Mouse (Mus musculus): Measurements from ENCODE around the gene Slc22a17. TPM values are rescaled to one million over a fixed set of nuclear protein-coding genes. Genes with fewer than 3 reads are reported as not detected.

Gene Slc22a17
- polyA plus RNA-seq, 1 experiment from 2014 or later, result 34.1 TPM

GRCm38 (mm10) chr14:54868026-54868425 is 44.9 kb downstream of the Slc22a17 start:
- WGBS, result 78% methylated on average over 4 of the region's 4 CpGs
- no peaks in the 10 kb centered on the region for H3K36me3 ChIP-seq
- H3K4me3 ChIP-seq, result no peak overlapping the region
- H3K9me3 ChIP-seq, result no peaks in the 10 kb centered on the region
- H3K27ac ChIP-seq, result no peak overlapping the region
- ATAC-seq (ENCODE audit: borderline replicate concordance, extremely low read depth, low FRiP score, low TSS enrichment), result no peak
- no peaks in the 10 kb centered on the region for H3K4me1 ChIP-seq
- H3K9ac ChIP-seq, result no peak overlapping the region
- no peak overlapping the region for H3K4me2 ChIP-seq
- no peaks in the 10 kb centered on the region for H3K27me3 ChIP-seq

- no peaks in the 10 kb centered on the region for H3K9me3 ChIP-seq
- no peak overlapping the region for H3K27ac ChIP-seq
- H3K4me1 ChIP-seq, result no peaks in the 10 kb centered on the region
- no peaks in the 10 kb centered on the region for H3K27me3 ChIP-seq
- H3K4me3 ChIP-seq, result no peak overlapping the region
- WGBS, result 52% methylated on average over 5 of the region's 5 CpGs
- no peak for ATAC-seq (ENCODE audit: borderline replicate concordance, extremely low read depth, low FRiP score, low TSS enrichment)
- no peak overlapping the region for H3K4me2 ChIP-seq
- H3K9ac ChIP-seq, result no peak overlapping the region
- H3K36me3 ChIP-seq, result no peaks in the 10 kb centered on the region
Measured at GRCm38 (mm10) chr14:54866936-54867335, 46.0 kb downstream of the Slc22a17 start.

GRCm38 (mm10) chr14:54866268-54866667 is 46.7 kb downstream of the Slc22a17 start:
- Histone ChIP-seq H3K27ac (no peak overlapping the region), H3K9me3 (no peaks in the 10 kb centered on the region), H3K4me2 (no peak overlapping the region), H3K4me3 (no peak overlapping the region), H3K27me3 (no peaks in the 10 kb centered on the region), H3K9ac (no peak overlapping the region), H3K36me3 (no peaks in the 10 kb centered on the region), H3K4me1 (no peaks in the 10 kb centered on the region)
- WGBS, result 39% methylated on average over 3 of the region's 3 CpGs
- ATAC-seq (ENCODE audit: borderline replicate concordance, extremely low read depth, low FRiP score, low TSS enrichment), result no peak

GRCm38 (mm10) chr14:54865626-54866025 is 47.3 kb downstream of the Slc22a17 start:
- Histone ChIP-seq H3K9ac (no peak overlapping the region), H3K27me3 (no peaks in the 10 kb centered on the region), H3K4me2 (no peak overlapping the region), H3K36me3 (no peaks in the 10 kb centered on the region), H3K4me3 (no peak overlapping the region), H3K27ac (no peak overlapping the region), H3K9me3 (no peaks in the 10 kb centered on the region), H3K4me1 (no peaks in the 10 kb centered on the region)
- 68% methylated on average over 5 of the region's 5 CpGs for WGBS
- no peak for ATAC-seq (ENCODE audit: borderline replicate concordance, extremely low read depth, low FRiP score, low TSS enrichment)

GRCm38 (mm10) chr14:54864313-54865036 is 48.5 kb downstream of the Slc22a17 start:
- Histone ChIP-seq H3K4me2 (peak overlapping the region; percentile 74), H3K9me3 (no peaks in the 10 kb centered on the region), H3K4me1 (no peaks in the 10 kb centered on the region), H3K36me3 (no peaks in the 10 kb centered on the region), H3K4me3 (peak overlapping the region; percentile 70), H3K9ac (peak overlapping the region; percentile 84), H3K27me3 (no peaks in the 10 kb centered on the region), H3K27ac (peak overlapping the region; percentile 76)
- WGBS, result 14% methylated on average over 21 of the region's 21 CpGs
- no peak for ATAC-seq (ENCODE audit: borderline replicate concordance, extremely low read depth, low FRiP score, low TSS enrichment)

- Histone ChIP-seq H3K27ac (peak overlapping the region; percentile 76), H3K4me2 (peak overlapping the region; percentile 74), H3K27me3 (no peaks in the 10 kb centered on the region), H3K9ac (peak overlapping the region; percentile 84), H3K36me3 (no peaks in the 10 kb centered on the region), H3K9me3 (no peaks in the 10 kb centered on the region), H3K4me3 (peak overlapping the region; percentile 70), H3K4me1 (no peaks in the 10 kb centered on the region)
- peak; percentile 100 for ATAC-seq (ENCODE audit: borderline replicate concordance, extremely low read depth, low FRiP score, low TSS enrichment)
- under 1% methylated on average over 54 of the region's 56 CpGs for WGBS
Measured at GRCm38 (mm10) chr14:54863501-54864312, 49.2 kb downstream of the Slc22a17 start.

- H3K4me2 ChIP-seq, result no peak overlapping the region
- H3K36me3 ChIP-seq, result peaks cover 18% of the 10 kb centered on the region
- ATAC-seq (ENCODE audit: borderline replicate concordance, extremely low read depth, low FRiP score, low TSS enrichment), result no peak
- no peak overlapping the region for H3K27ac ChIP-seq
- H3K4me1 ChIP-seq, result no peaks in the 10 kb centered on the region
- no peak overlapping the region for H3K4me3 ChIP-seq
- H3K27me3 ChIP-seq, result no peaks in the 10 kb centered on the region
- no peak overlapping the region for H3K9ac ChIP-seq
- no peaks in the 10 kb centered on the region for H3K9me3 ChIP-seq
- WGBS, result 34% methylated on average over 2 of the region's 2 CpGs
Measured at GRCm38 (mm10) chr14:54860511-54860910, 52.4 kb downstream of the Slc22a17 start.

GRCm38 (mm10) chr14:54857891-54858290 is 55.0 kb downstream of the Slc22a17 start:
- no peak for ATAC-seq (ENCODE audit: borderline replicate concordance, extremely low read depth, low FRiP score, low TSS enrichment)
- H3K36me3 ChIP-seq, result peaks cover 25% of the 10 kb centered on the region
- H3K4me1 ChIP-seq, result no peaks in the 10 kb centered on the region
- no peak overlapping the region for H3K4me2 ChIP-seq
- H3K4me3 ChIP-seq, result no peak overlapping the region
- no peak overlapping the region for H3K27ac ChIP-seq
- H3K9me3 ChIP-seq, result no peaks in the 10 kb centered on the region
- H3K9ac ChIP-seq, result no peak overlapping the region
- 92% methylated on average over 9 of the region's 9 CpGs for WGBS
- no peaks in the 10 kb centered on the region for H3K27me3 ChIP-seq

- Histone ChIP-seq H3K27me3 (no peaks in the 10 kb centered on the region), H3K9me3 (no peaks in the 10 kb centered on the region), H3K4me3 (no peak overlapping the region), H3K4me1 (no peaks in the 10 kb centered on the region), H3K27ac (no peak overlapping the region), H3K9ac (no peak overlapping the region), H3K4me2 (no peak overlapping the region), H3K36me3 (peaks cover 25% of the 10 kb centered on the region)
- no peak for ATAC-seq (ENCODE audit: borderline replicate concordance, extremely low read depth, low FRiP score, low TSS enrichment)
- 84% methylated on average over 7 of the region's 7 CpGs for WGBS
Measured at GRCm38 (mm10) chr14:54856703-54857102, 56.2 kb downstream of the Slc22a17 start.

MicroRNA genes within 50 kb of the gene (microRNA counts, 519-probe panel; counts per million panel counts)
- microRNA mmu-miR-208a, result 3,054 counts per million, percentile 81 among the panel's probes with 10 or more counts

Small RNAs within 50 kb of the gene (microRNA-seq; reads per million reads assigned to microRNA genes)
- 307 reads per million, percentile 65 among the genes with 10 or more reads in this experiment for gene Mir208a

Other genes with a start within 250 kb of the Slc22a17 start
- 74.0 and 77.9 TPM in 2 replicates for gene 1700123O20Rik, start 226.9 kb downstream of the Slc22a17 start, polyA plus RNA-seq (2015; fragmentation: Nextera tagmentation; extraction: Ambion mirVana)
- gene Acin1, start 226.2 kb downstream of the Slc22a17 start, polyA plus RNA-seq (2015; fragmentation: Nextera tagmentation; extraction: Ambion mirVana), result 119 and 122 TPM in 2 replicates
- 0.11 and 0.20 TPM in 2 replicates for gene Gm29776, start 214.3 kb downstream of the Slc22a17 start, polyA plus RNA-seq (2015; fragmentation: Nextera tagmentation; extraction: Ambion mirVana)
- not detected in 2 replicates for gene Cebpe, start 201.0 kb downstream of the Slc22a17 start, polyA plus RNA-seq (2015; fragmentation: Nextera tagmentation; extraction: Ambion mirVana)
- 1.4 and 1.8 TPM in 2 replicates for gene Slc7a8, start 131.2 kb downstream of the Slc22a17 start, polyA plus RNA-seq (2015; fragmentation: Nextera tagmentation; extraction: Ambion mirVana)
- gene Rnf212b, start 99.0 kb downstream of the Slc22a17 start, polyA plus RNA-seq (2015; fragmentation: Nextera tagmentation; extraction: Ambion mirVana), result not detected in 2 replicates
- 10.0 and 11.4 TPM in 2 replicates for gene Homez, start 42.2 kb downstream of the Slc22a17 start, polyA plus RNA-seq (2015; fragmentation: Nextera tagmentation; extraction: Ambion mirVana)
- 1.1 and 1.6 TPM in 2 replicates for gene Ppp1r3e, start 35.6 kb downstream of the Slc22a17 start, polyA plus RNA-seq (2015; fragmentation: Nextera tagmentation; extraction: Ambion mirVana)
- 3.0 and 3.1 TPM in 2 replicates for gene Bcl2l2, start 29.8 kb downstream of the Slc22a17 start, polyA plus RNA-seq (2015; fragmentation: Nextera tagmentation; extraction: Ambion mirVana)
- not detected in 2 replicates for gene Gm20521, start 29.7 kb downstream of the Slc22a17 start, polyA plus RNA-seq (2015; fragmentation: Nextera tagmentation; extraction: Ambion mirVana)
- 102 and 109 TPM in 2 replicates for gene Pabpn1, start 20.6 kb downstream of the Slc22a17 start, polyA plus RNA-seq (2015; fragmentation: Nextera tagmentation; extraction: Ambion mirVana)
- 26.5 and 29.1 TPM in 2 replicates for gene Efs, start 13.0 kb upstream of the Slc22a17 start, polyA plus RNA-seq (2015; fragmentation: Nextera tagmentation; extraction: Ambion mirVana)
- gene Il25, start 19.6 kb upstream of the Slc22a17 start, polyA plus RNA-seq (2015; fragmentation: Nextera tagmentation; extraction: Ambion mirVana), result 0.19 TPM in 1 of 2 replicates, not detected in the other
- gene Cmtm5, start 23.1 kb upstream of the Slc22a17 start, polyA plus RNA-seq (2015; fragmentation: Nextera tagmentation; extraction: Ambion mirVana), result 0.95 and 1.0 TPM in 2 replicates
- 70.4 and 166 TPM in 2 replicates for gene Myh6, start 53.8 kb upstream of the Slc22a17 start, polyA plus RNA-seq (2015; fragmentation: Nextera tagmentation; extraction: Ambion mirVana)
- gene Gm17428, start 63.8 kb upstream of the Slc22a17 start, polyA plus RNA-seq (2015; fragmentation: Nextera tagmentation; extraction: Ambion mirVana), result not detected in 2 replicates
- 29.1 and 71.2 TPM in 2 replicates for gene Myh7, start 81.5 kb upstream of the Slc22a17 start, polyA plus RNA-seq (2015; fragmentation: Nextera tagmentation; extraction: Ambion mirVana)
- gene Ngdn, start 102.3 kb upstream of the Slc22a17 start, polyA plus RNA-seq (2015; fragmentation: Nextera tagmentation; extraction: Ambion mirVana), result 81.1 and 81.3 TPM in 2 replicates
- gene Zfhx2, start 179.2 kb upstream of the Slc22a17 start, polyA plus RNA-seq (2015; fragmentation: Nextera tagmentation; extraction: Ambion mirVana), result 4.2 and 4.3 TPM in 2 replicates
- 22.0 and 22.9 TPM in 2 replicates for gene Thtpa, start 181.7 kb upstream of the Slc22a17 start, polyA plus RNA-seq (2015; fragmentation: Nextera tagmentation; extraction: Ambion mirVana)
- 17.2 and 18.9 TPM in 2 replicates for gene Ap1g2, start 193.5 kb upstream of the Slc22a17 start, polyA plus RNA-seq (2015; fragmentation: Nextera tagmentation; extraction: Ambion mirVana)
- 0.33 and 0.37 TPM in 2 replicates for gene Jph4, start 203.8 kb upstream of the Slc22a17 start, polyA plus RNA-seq (2015; fragmentation: Nextera tagmentation; extraction: Ambion mirVana)